In the genomic region with DNA sequence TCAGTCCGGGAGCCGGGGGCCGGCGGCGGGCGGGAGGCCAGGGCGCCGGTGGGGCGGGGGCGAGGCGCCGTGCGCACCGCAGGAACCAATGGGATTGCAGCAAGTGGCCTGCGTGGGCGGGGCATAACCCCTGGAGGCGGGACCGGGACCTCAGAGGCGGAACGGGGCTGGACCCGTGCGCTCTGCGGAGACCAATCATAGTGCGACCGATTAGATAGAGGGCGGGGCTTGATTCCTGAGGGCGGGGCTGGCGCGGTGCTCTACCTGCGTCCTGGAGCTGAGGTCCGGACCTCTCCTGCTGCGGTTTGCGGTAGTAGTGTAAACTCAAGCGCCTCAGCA, we compare ENCODE assay signal across 8 mouse cellular contexts. TPM values are rescaled to one million over a fixed set of nuclear protein-coding genes. Genes with fewer than 3 reads are reported as not detected.
DNase-seq lines count a peak whose midpoint lies in the region; ATAC-seq lines count a peak whose summit lies in the region.

Gene Tmem50b (minus strand): TSS at position 129 of the 339 bp plus-strand sequence.

- intact Hi-C loops in left cerebral cortex, postnatal 14 days (cut with DNase I): loop anchor here (5.0 kb wide), 1 partner anchor 45 kb away; no protein-coding TSS in a partner anchor

- H3K9ac ChIP-seq in intestine, embryonic 14.5 days (ENCODE audit: low read length): peak within 1 kb of the TSS; percentile 66

- WGBS in intestine, embryonic 14.5 days: under 1% methylated on average over 34 of the region's 34 CpGs

- no peaks in the 10 kb centered on the region for H3K27me3 ChIP-seq in intestine, embryonic 14.5 days (replicated peaks; ENCODE audit: control insufficient read depth, insufficient read depth, low read length)

- peak within 1 kb of the TSS; percentile 92 for H3K4me2 ChIP-seq in intestine, embryonic 14.5 days (ENCODE audit: low read length)

- no peaks in the 10 kb centered on the region for H3K9me3 ChIP-seq in intestine, embryonic 14.5 days (ENCODE audit: control insufficient read depth, low read length)

- ATAC-seq in intestine, embryonic 14.5 days (replicated peaks; ENCODE audit: low FRiP score, low TSS enrichment, low read depth): peak; percentile 99

- DNase-seq in adrenal gland, adult 18-20 months (ENCODE audit: low spot score in 2 of 2): peak; percentile 97 to 99
- DNase-seq in embryo, embryonic 11 days: peak; percentile 98
- peak; percentile 99 for DNase-seq in gastrocnemius, postnatal 25 days
- DNase-seq in intestine, embryonic 14.5 days (ENCODE audit: low spot score): peak; percentile 99
- peak; percentile 98 to 99 for DNase-seq in left cerebral cortex, postnatal 14 days (ENCODE audit: low spot score in 2 of 2)
- DNase-seq in mesoderm, embryonic 11.5 days (ENCODE audit: low read depth, low spot score): peak; percentile 98
- DNase-seq in right cerebral cortex, postnatal 36 days (ENCODE audit: low spot score in 2 of 2): peak; percentile 98 to 99
- peak; percentile 97 for DNase-seq in yolk sac, embryonic 10.5 days (ENCODE audit: low spot score)

- peak within 1 kb of the TSS; percentile 83 for H3K4me3 ChIP-seq in intestine, embryonic 14.5 days (ENCODE audit: low read depth, low read length)

- no peaks in the 10 kb centered on the region for H3K36me3 ChIP-seq in intestine, embryonic 14.5 days (ENCODE audit: control insufficient read depth, insufficient read depth, low read length)

- H3K27ac ChIP-seq in intestine, embryonic 14.5 days (ENCODE audit: low read depth): no peak within 1 kb of the TSS

- peaks cover 11% of the 10 kb centered on the region for H3K4me1 ChIP-seq in intestine, embryonic 14.5 days (replicated peaks; ENCODE audit: control insufficient read depth, insufficient read depth, low read length)

RNA-seq across cellular contexts. Expression of gene Tmem50b, which starts in this region (rescaled TPM):
- 10 to 100 TPM; 60.2 to 73.8 TPM for total RNA-seq in adrenal gland, adult 18-20 months (2021)
- total RNA-seq in gastrocnemius, postnatal 25 days (2021): 10 to 100 TPM; 18.2 to 18.5 TPM
- polyA plus RNA-seq in intestine, embryonic 14.5 days (2014; fragmentation: Nextera tagmentation; extraction: Ambion mirVana): 29.1 and 31.1 TPM in 2 replicates
- 100 to 1,000 TPM; 104 to 110 TPM for total RNA-seq in left cerebral cortex, postnatal 14 days (2021)
